Mouse (Mus musculus) bone marrow macrophage, adult 2 months (primary cell): ENCODE measurements around the gene Mrpl12.

Experiments
- CTCF ChIP-seq: IDR thresholded peaks from 2 replicates; pipeline ENCODE4 v1.5.1; 2012; ENCODE audit warnings: low read depth, mild to moderate bottlenecking, low read length, moderate library complexity
- POLR2A ChIP-seq: IDR thresholded peaks from 2 replicates; pipeline ENCODE4 v1.6.1; 2012; ENCODE audit warnings: mild to moderate bottlenecking, low read depth, low read length, borderline replicate concordance

- TF ChIP-seq CTCF (no peak), POLR2A (no peak)
Observed at GRCm38 (mm10) chr11:120447179-120447578, 37.2 kb upstream of the Mrpl12 start.
